Mouse (Mus musculus) cerebral cortex, adult 2 months (tissue): ENCODE measurements around the gene Pip4p1.

ENCODE experiments used
- WGBS: fragments of 180-500 bp; shearing (Covaris S2); methylation state at CpG from one replicate; pipeline ENCODE4 v1.1.7; 2018; 5-methylcytosine and 5-hydroxymethylcytosine counted together

Gene Pip4p1

DNA sequence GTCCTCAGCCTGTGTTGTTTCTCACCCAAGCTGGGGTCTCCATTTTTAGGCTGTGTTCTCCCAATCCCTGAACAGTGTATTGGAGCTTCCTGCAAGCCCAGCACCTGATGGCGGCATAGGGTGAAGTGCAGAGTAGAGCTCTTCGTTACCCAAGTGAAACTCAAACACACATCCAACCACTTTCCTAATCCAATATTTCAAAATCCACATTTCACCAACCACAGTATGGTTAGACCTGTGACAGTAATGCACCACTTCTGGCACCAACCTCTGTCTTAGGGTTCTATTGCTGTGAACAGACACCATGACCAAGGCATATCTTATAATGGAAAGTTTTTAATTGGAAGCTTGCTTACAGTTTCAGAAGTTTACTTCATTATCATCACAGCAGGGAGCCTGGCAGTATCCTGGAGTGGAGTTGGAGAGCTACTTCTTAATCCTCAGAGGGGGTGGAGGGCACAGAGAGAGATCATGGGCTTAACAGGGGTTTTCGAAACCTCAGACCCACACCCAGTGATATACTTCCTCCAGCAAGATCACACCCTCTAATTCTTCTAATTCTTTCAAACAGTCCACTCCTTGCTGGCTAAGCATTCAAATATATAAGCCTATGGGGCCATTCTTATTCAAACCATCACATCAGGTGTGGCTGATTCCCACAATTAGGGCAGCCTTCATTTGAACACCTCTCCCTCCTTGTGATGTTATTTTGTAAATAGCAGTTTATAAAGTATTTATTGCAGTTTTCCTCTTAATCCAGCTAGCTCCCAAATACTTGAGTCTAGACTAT lies 7.7 kb upstream of the Pip4p1 start:
- 90% methylated on average over 3 of the region's 3 CpGs for WGBS

DNA sequence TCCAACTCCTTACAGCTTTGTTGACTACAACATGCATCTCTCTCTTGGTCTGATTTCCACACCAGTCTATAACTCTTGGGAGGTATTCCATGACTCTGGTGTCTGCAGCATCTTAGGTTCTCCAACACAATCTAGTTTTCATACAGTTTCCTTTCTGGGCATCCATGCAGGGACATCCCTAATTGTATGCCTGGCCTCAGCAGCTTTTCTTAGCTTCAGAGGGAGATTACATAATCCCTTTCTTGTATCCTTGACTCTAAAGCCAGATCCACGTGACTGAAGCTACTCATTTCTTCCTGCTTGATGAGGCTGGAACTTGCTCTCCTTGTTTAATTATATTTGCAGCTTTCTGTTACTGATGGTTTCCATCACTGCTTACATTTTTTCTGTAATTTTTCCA lies 6.0 kb upstream of the Pip4p1 start:
- 58% methylated on average over 1 of the region's 1 CpGs for WGBS

DNA sequence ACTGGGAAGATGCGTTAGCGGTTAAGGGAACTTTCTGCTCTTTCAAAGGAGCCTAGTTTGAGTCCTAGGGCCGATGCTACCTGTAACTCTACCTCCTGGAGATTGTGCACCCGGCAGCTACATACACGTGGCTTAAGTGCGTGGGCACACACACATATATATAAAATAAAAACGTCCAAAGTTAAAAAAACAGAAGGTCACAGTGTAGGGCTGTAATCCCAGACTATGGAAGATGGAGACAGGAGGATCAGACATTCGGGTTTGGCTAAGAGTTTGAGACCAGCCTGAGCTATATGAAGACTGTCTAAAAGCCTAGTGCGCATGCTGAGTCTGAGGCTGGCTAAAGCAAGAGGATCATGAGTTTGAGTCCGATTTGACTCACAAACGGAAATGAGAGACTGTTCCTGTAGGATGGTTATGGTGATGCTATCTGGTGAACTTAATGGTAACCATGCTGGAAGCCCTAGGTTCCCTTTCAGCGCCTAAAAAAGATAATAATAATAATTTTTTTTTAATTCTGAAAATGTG lies 901 bp upstream of the Pip4p1 start:
- WGBS, result 5% methylated on average over 12 of the region's 12 CpGs

DNA sequence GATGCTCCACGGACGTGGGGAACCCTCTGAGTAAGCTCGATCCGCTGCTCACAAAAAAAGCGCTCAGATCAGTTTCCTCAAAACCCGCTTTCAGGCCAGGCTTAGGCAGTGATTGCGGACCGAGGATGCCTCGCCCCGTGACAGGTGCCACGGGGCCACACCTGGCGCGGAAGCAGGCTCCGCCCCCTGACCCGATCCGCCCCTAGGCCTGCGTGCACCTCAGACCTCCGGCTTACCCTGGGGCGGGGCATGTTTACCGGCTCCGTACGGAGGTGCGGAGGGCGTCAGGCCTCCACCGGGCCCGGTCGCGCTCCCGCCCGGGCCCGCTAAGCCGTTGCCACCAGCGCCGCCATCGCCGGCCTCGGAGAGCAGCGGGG lies 291 bp downstream of the Pip4p1 start:
- under 1% methylated on average over 38 of the region's 38 CpGs for WGBS

DNA sequence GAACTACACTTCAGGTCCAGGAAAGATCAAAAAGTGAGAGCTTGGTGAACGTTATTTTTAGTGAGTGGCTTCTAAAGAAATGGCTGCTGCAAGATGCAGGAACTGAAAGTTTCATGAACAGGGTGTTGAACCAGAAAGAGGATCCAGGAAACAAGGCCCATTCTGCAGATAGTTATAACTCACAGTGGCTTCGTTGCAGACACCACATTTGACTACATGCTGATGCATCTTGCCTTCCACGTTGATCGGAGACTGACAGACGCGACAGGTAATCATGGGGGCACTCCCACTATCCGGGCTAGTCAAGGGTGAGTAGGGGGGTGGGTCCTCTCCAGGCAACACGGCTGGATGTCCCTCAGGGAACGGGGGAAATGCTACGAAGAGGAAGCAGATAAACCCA lies 705 bp downstream of the Pip4p1 start:
- 6% methylated on average over 10 of the region's 10 CpGs for WGBS

DNA sequence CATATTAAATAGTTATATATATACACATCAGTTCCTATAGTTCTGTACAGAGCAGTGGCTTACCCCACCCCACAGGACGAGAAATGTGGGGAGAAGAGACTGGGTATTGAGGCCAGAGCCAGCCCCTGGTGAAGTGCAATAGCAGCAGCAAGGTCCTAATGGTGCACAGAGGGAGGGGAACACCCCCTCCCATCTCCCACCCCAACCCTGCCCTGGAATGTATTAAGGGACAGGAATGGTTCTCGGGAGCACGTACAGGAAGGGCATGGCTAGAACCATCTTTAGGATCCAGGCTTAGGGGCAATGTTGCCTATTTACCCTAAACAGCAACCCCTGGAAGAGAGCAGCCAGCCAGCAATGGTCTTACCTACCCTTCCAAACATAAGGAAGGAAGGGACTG lies 3.3 kb downstream of the Pip4p1 start:
- WGBS, result 66% methylated on average over 3 of the region's 3 CpGs

DNA sequence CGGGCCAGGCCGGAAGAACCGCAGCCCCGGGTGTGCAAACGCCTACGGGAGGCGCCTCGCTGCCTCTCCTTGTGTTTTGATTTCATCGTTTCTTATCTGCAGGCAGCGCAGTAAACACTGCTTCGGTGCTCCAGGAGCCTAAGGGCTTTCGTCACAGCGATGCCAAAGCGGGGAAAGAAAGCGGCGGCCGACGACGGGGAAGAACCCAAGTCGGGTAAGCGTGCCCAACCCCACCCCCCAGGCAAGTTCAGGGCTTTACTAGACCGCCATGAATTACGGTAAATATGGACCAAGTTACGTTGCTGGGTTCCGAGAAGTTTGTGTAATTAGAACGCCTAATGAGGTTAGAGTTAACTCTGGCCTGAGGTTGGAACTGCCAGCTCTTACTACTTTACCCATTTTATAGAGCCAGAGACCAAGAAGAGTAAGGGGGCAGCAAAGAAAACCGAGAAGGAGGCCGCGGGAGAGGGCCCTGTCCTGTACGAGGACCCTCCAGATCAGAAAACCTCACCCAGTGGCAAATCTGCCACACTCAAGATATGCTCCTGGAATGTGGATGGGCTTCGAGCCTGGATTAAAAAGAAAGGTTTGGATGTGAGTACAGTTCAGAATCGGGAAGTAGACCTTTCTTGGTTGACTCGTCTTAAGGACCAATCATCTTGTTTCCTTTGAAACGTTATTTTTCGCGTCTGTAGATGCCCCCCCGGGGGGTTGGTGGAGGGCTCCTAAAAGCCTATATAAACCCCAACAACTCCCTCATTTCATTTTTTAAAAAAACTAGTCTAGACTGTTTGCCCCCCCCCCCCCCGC lies 5.3 kb downstream of the Pip4p1 start:
- WGBS, result 2% methylated on average over 38 of the region's 38 CpGs

DNA sequence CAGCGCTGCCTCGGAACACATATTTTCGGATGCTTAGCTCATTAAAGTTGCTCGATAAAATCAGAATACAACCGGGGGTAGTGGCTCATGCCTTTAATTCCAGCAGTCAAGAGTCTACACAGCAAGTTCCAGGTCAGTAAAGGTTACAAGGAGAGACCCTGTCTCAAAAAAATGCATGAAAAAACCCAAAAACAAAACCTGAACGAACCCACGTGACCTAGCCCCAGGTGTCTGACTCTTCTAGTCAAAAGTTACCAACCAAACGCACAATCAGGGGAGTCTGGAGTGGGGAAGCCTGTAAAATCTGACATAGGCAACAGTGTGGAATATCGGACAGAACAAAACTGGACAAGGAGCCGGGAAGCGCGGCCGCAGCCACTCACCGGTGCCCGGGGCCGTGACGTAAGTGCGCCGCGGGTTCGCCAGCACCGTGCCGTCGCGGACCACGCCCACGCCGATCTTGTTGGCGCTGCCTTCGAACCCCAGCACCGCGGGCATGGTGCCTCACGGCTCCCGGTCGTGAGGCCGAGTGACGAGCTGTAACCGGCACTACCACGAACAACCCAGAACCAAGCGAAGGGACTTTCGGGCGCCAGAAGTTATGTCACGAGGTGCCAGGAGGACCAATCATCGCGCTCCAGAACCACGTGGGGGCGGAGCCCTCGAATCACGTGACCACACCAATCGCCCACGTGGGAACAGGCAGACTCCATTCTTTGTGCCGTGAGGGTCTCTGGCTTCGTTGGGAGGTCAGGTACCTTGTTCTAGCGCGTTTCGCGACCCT lies 6.2 kb downstream of the Pip4p1 start, which contains the start of the genes Osgep and Apex1:
Osgep (minus strand) TSS at position 613 of the 784 bp plus-strand sequence.
Apex1 (plus strand) TSS at position 688 of the 784 bp plus-strand sequence.
- WGBS, result under 1% methylated on average over 57 of the region's 57 CpGs

DNA sequence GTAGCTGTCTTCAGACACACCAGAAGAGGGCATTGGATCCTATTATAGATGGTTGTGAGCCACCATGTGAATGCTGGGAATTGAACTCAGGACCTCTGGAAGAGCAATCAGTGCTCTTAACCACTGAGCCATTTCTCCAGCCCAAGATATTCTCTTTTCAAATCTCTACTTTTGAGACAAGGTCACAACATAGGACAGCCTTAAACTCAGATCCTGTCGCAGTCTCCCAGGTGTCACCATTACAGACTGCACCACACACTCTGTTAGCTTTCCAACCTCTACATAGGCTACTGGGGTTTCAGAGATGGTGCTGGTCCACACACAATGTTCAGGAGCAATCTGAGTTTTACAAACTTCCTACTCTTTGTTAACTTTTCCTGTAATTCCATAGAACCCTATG lies 7.2 kb downstream of the Pip4p1 start:
- 78% methylated on average over 1 of the region's 1 CpGs for WGBS

DNA sequence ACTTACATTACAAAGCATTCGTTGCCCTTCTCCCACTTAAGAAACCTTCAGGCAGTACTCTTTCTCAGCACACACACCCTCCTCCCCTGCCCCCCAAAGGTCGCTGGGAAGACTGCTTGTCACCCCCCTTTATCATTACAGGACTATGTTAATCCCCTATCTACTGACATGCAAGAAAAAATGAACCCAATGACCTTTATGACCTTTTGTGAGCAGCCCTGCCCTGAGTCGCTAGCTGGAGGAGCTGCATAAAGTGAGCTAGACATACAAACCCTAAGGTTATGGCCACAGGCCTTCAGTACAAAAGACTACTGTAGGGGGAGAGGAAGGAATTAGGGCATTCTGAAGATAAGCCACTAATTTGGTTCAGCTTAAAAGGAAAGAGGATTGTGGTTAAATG lies 19.3 kb downstream of the Pip4p1 start:
- 70% methylated on average over 3 of the region's 3 CpGs for whole genome bisulfite sequencing

DNA sequence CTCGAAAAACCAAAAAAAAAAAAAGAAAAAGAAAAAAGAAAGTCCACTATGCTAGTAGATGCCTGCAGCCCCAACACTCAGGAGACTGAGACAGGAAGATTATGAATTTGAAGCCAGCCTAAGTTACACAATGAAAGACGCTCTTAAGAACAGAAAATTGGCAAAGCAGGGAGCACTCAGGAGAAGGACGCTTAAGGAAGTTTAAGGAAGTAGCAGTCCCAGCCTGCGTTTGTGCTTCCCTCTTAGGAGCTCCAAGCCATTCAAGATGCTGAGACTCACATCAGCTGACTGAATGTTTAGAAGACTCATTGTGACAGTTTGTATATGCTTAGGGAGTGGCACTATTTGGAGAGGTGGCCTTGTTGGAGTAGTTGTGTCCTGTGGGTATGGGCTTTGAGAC lies 22.5 kb downstream of the Pip4p1 start:
- WGBS, result 77% methylated on average over 4 of the region's 4 CpGs

DNA sequence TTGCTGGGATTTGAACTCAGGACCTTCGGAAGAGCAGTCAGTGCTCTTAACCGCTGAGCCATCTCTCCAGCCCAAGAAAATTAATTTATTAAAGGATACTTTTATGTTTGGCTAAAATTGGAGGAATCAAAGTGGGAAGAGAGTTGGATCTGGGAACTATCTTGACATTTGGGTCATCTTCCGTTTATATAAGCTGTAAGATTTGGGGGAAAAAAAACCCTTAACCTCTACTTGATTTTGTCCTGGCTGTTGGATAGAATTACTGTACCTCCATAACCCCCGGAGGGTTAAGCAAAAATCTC lies 25.9 kb downstream of the Pip4p1 start:
- WGBS, result 87% methylated on average over 4 of the region's 4 CpGs

DNA sequence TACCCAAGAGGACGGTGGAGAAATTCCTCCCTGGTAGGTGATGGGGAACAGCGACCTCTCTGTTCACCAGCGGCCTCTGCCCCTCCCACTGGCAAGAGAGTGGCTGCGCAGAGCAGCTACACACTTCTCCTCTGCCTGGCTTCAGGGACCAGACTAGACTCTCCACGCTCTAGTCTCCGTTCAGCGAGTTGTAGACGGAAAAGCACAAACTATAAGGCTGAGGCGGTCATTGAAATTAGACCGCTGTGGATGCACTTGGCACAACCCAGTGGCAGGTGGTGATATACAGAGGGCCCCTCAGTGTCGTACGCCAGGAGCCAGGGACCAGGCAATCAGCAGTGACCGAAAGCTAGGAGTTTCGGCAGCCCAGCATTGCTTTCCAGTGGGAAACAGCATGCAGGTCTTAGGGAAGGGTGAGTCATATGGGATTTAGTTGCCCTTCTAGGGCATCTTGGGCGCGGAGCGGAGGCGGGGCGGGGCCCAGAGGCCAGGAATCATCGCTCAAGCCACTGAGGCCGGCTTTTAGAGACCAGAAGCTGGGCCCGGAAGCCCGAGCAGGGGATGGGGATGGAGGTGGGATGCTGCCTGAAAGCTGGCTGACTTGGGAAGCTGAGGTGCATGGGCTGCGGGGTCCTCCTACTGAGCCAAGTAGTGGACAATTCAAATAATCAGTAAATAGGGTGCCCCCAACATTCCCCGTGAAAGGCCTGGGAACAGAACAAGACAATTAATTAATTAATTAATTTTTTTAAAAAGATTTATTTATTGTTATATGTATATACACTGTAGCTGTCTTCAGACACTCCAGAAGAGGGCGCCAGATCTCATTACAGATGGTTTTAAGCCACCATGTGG lies 26.5 kb downstream of the Pip4p1 start:
- 8% methylated on average over 26 of the region's 26 CpGs for WGBS

DNA sequence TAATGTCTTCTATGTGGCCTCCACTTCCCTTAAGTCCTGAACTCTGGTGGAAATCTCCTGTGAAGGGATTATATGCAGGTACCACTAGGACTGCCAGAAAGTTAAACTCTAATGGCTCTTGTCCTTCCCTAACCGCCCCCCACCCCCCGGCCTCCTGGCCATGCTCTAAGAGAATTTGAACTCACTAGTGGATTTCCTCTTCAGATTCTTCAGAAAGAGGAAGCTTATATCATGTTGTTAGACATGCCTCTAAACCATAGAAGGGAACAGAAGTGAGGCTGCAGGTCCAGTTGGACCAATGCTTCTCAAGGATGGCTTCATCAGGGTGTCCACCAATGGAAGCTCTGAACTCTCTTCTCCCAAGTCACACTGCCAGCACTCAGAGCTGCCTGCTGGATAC lies 32.7 kb downstream of the Pip4p1 start:
- WGBS, result 93% methylated on average over 2 of the region's 2 CpGs

DNA sequence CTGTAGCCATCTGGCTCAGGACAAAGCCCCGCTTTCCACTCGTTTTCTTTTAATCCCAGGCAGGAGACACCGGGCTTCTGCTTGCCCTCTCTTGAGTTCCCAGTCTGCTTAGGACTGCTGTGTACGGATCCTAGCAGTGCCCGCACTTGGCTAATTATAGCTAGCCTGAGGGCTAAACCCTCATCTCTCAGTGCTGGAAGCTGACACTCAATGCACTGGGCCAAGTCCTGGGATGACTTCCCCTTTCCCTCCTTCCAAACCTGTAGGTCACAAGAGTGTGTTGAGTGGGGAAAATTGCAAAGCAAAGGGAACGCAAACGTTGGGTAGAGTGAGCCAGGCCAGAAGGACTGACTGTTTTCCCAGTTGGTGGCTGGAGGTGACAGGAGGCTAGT lies 33.3 kb downstream of the Pip4p1 start, which contains the start of gene Klhl33:
Klhl33 (minus strand) TSS at position 134 of the 392 bp plus-strand sequence.
- 53% methylated on average over 7 of the region's 7 CpGs for WGBS

DNA sequence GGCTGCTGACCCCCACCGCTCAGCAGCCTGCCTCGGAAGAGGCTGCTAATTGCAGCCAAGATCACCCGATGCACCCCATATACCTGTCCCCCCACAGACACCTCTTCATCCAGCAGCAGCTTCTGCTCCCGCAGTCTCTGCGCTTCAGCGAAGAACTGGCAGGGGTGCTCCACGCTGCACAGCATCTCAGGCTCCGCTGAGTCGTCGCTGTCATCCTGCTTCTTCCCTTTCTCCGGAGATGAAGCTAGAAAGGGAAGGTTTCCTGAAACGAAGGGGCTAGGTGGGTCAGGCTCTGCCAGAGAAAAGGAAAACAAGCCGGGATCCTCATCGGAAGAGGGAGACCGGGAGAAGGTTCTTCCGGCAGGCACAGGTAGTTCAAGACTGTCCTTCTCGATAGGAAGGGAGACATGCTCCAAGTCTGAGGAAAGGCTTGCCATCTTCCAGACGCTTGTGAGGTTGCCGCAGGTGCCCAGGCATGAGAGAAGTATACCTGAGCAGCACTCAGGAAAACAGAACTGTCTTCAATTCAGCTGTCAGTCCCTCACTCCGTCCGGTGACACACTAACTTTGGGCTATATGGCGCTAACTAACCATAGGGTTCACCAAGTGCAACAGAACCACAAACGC lies 33.8 kb downstream of the Pip4p1 start:
- WGBS, result 17% methylated on average over 23 of the region's 23 CpGs

DNA sequence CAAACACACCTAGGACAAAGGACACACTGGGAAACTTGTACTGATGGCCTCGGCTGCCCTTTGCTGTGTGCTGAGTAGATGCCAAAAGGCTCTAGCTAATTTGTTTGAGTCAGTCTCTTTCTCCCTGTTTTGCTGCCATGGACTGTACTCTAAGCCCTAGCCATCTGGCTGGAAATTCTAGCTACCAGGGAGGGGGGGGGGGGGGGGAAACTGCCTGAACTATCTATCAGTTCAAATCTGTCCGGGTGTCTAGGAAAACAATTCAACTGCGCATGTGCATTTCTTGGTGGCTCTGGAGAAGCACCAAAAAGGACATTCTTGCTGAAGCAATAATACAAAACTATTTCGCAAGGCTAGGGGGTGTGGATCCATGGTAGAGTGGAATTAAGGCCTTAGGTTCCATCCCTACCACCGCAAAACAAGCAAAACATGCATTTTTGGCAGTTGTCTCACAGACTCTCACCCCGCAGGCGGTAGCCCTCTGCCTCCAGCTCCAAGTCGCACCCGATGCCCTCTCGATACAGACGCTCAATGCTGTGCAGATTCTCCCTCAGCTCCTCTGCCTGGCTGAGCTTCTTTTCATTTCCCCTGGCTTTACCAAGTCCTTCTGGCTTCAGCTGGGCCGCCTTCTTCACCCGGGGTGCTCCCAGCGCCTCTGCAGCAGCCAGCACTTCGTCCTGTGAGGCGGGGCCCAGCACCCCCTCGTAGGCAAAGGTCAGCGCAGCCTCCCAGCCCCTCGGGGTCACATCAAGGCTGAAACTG lies 34.5 kb downstream of the Pip4p1 start:
- 15% methylated on average over 19 of the region's 19 CpGs for WGBS

DNA sequence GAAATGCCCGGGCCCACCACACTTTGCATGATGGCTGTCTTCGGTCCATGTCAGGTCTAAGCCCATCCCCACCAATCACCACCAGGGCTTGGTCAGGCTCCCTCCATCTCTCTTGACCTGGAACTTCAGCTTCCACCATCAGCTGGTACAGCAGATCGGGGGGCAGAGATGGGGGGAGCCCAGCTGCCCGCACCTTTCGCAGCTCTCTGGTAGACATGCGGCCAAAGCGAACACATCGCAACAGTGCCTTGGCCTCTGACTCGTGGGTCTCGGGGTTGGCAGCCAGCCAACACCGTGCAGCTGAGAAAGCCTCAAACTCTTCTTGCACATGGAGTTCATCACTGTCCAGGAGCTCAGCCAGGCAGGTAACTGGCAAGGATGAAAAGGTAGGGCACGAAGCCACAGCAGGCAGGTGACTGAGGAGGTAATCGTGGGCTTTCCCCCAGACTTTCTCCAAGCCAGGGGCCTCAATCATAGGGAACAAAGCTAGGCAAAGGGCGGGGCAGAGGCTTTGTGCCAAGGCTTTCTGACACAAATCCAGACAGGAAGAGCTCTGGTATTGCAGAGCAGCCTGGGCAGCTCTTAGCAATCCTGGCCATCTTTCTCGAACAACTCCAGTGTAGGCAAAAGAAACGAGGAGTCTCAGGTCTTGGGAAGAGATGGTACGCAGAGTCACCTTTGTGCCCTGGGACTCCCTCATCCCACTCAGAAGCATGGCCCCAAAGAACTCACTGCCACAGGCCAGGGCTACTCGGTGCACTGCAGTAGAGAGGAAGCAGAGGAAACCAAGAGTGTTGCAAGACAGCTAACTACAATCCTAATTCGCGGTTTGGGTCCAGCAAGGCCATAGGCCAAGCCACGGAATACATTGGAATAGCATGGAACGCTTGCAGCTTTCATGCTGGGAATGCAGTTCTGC lies 37.9 kb downstream of the Pip4p1 start:
- WGBS, result 72% methylated on average over 22 of the region's 22 CpGs

DNA sequence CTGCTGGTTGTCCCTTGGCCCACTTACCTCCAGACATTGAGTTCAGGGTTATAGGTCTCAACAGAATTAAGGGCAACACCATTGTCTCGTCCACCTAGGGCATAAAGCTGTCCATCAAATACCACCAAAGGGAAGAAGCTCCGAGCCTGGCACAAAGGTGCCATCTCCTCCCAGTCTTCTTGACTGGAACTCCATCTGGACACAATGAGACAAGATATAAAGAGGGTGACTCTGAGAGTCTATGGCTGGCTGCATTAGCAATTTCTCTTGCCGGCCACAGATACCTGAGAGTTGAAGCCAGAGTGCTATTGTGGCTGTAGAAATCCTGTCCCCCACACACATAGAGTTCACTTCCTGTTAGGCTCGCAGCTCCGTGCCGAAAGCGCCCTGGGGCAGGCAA lies 38.6 kb downstream of the Pip4p1 start:
- 88% methylated on average over 7 of the region's 7 CpGs for WGBS
